Mouse (Mus musculus) thymus, adult 2 months (tissue): ENCODE data around the gene Tdg. TPM values are rescaled to one million over a fixed set of nuclear protein-coding genes. Genes with fewer than 3 reads are reported as not detected.
A peak's percentile ranks its signal among the peaks of the same experiment; 100 is the strongest.

ENCODE experiments used
- DNase-seq: peaks from one replicate; pipeline ENCODE4 v3.0.0; 2021
- H3K27ac ChIP-seq: fragments of 200-500 bp; 2 replicates; pipeline ENCODE4 v1.5.1; 2012; ENCODE audit warnings: low read length, control low read depth; ENCODE audit not compliant: control insufficient read depth, insufficient read depth
- H3K27me3 ChIP-seq: fragments of 200-500 bp; 2 replicates; pipeline ENCODE4 v1.6.1; 2012; ENCODE audit warnings: mild to moderate bottlenecking, low read length, moderate library complexity, mixed read lengths; ENCODE audit not compliant: control insufficient read depth, insufficient read depth
- H3K36me3 ChIP-seq: fragments of 200-500 bp; 2 replicates; pipeline ENCODE4 v1.6.1; 2012; ENCODE audit warnings: mild to moderate bottlenecking, low read length, moderate library complexity; ENCODE audit not compliant: control insufficient read depth, insufficient read depth
- H3K4me1 ChIP-seq: fragments of 200-500 bp; replicated peaks from 2 replicates; pipeline ENCODE4 v1.6.1; 2012; ENCODE audit warnings: low read length; ENCODE audit not compliant: control insufficient read depth, insufficient read depth
- H3K4me3 ChIP-seq: fragments of 200-500 bp; 2 replicates; pipeline ENCODE4 v1.5.1; 2012; ENCODE audit warnings: mild to moderate bottlenecking, low read length, control low read depth, moderate library complexity; ENCODE audit not compliant: control insufficient read depth, insufficient read depth
- CTCF ChIP-seq: fragments of 200-500 bp; IDR thresholded peaks from 2 replicates; pipeline ENCODE4 v1.5.1; 2012; ENCODE audit warnings: mild to moderate bottlenecking, control low read depth, low read length, moderate library complexity, borderline replicate concordance; ENCODE audit not compliant: control insufficient read depth, poor library complexity, insufficient read depth; ENCODE audit errors: extremely low read depth
- POLR2A ChIP-seq: fragments of 200-500 bp; IDR thresholded peaks from 2 replicates; pipeline ENCODE4 v1.6.1; 2012; ENCODE audit warnings: mild to moderate bottlenecking, low read length, control low read depth, moderate library complexity; ENCODE audit not compliant: control insufficient read depth, poor library complexity, insufficient read depth; ENCODE audit errors: extremely low read depth
- WGBS: fragments of 180-500 bp; shearing (Covaris S2); methylation state at CpG from one replicate; pipeline ENCODE4 v1.1.7; 2018; 5-methylcytosine and 5-hydroxymethylcytosine counted together
- polyA plus RNA-seq: library from polyadenylated mRNA; depleted of rRNA; stranded (reverse); fragments of >200 nt; gene quantifications from 2 replicates; pipeline ENCODE4 v1.2.3, GENCODE M21; 2012

Tdg gene
- polyA plus RNA-seq, 1 experiment: 49.9 TPM

DNA sequence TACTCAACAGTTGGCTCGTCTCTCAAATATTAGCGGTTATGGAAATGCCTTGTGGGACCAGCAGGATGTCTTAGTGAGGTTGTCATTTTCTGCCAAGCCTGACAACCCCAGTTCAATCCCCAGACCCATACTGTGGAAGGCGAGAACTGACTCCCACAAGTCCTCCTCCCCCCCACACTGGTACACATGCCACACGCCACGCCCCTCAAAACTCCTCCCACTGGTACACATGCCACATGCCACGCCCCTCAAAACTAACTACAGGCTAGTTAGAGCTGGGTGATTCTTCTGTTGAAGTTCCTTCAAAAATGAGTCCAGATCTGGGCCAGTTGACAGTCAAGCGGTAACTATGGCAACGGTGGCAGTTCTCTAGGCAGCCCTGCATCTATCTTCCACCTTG is 16.5 kb downstream of the Tdg start:
- no peak for DNase-seq
- Histone ChIP-seq H3K4me3 (no peak overlapping the region), H3K4me1 (no peaks in the 10 kb centered on the region), H3K36me3 (peaks cover 76% of the 10 kb centered on the region), H3K27ac (no peak overlapping the region), H3K27me3 (no peaks in the 10 kb centered on the region)
- TF ChIP-seq CTCF: no peak
- TF ChIP-seq POLR2A: no peak
- 97% methylated on average over 8 of the region's 8 CpGs for WGBS

DNA sequence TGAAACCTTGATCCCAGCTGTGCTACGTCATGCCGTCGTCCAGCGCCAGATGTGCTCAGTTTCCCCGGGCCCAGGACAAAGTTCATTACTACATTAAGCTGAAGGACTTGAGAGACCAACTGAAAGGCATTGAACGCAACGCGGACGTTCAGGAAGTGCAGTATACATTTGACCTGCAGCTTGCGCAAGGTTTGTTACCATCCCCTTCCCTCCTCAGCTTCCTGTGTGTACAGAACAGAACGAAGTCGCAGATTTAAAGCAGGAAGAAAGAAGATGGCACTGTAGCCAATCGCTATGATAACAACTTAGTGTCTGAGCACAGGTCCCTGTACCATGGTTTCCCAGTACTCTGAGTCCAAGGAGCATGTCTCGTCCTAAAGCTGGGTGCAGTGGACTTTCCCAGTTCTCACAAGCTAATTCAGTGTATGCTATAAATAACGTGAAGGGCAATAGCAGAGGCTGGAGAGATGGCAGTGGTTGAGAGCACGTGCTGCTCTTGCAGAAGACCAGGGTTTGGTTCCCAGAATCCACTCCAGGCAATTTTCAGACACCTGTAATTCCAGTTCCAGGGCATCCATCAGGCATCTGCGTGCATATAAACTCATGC is 17.7 kb downstream of the Tdg start:
- Histone ChIP-seq H3K4me3 (no peak overlapping the region), H3K27ac (no peak overlapping the region), H3K27me3 (no peaks in the 10 kb centered on the region), H3K36me3 (peaks cover 75% of the 10 kb centered on the region), H3K4me1 (no peaks in the 10 kb centered on the region)
- DNase-seq: no peak
- TF ChIP-seq POLR2A (no peak), CTCF (no peak)
- WGBS: 97% methylated on average over 17 of the region's 17 CpGs

DNA sequence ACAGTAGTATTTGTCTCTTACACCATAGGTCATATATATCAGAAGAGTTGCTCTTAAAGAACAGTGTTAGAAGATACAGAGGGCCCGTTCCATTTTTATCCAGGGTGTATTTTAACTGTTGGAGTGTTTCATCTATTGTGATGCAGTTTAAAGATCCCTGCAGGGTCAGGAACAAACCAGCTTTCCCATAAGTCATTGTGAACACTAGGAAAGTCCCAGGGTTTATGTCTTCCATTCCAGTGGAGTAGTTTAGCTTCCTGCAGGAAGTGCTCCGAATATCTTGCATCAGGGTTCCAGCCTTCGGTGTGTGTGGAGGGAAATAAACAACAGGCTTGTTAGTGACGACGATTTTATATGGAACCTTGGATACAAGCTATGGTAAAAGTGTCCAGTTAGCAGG is 21.6 kb downstream of the Tdg start:
- H3K4me3 ChIP-seq: no peak overlapping the region
- H3K36me3 ChIP-seq: peaks cover 48% of the 10 kb centered on the region
- H3K27me3 ChIP-seq: no peaks in the 10 kb centered on the region
- H3K4me1 ChIP-seq: no peaks in the 10 kb centered on the region
- no peak overlapping the region for H3K27ac ChIP-seq
- WGBS: 90% methylated on average over 5 of the region's 5 CpGs
- TF ChIP-seq POLR2A (no peak), CTCF (no peak)
- no peak for DNase-seq

DNA sequence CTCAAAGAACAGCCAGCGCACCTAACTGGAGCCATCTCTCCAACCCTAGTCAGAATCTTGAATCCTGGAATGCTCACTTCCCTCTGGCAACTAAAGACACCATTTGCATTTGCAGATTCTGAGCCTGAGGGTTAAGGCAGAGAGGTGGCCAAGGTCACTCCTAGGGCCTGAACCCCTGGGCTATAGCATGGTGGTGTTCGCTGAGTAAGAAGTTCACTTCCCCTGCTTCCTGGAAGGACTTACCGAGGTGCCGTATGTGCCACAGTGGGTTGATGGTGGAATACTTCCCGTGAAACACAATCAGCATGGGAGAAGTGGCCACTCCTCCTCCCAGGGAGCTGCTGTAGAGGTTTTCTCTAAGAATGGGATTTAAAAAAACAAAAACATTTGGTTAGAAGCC is 23.0 kb downstream of the Tdg start:
- Histone ChIP-seq H3K36me3 (peaks cover 34% of the 10 kb centered on the region), H3K4me3 (no peak overlapping the region), H3K27me3 (no peaks in the 10 kb centered on the region), H3K4me1 (no peaks in the 10 kb centered on the region), H3K27ac (no peak overlapping the region)
- TF ChIP-seq CTCF: no peak
- no peak for TF ChIP-seq POLR2A
- DNase-seq: no peak
- WGBS: 90% methylated on average over 5 of the region's 5 CpGs

DNA sequence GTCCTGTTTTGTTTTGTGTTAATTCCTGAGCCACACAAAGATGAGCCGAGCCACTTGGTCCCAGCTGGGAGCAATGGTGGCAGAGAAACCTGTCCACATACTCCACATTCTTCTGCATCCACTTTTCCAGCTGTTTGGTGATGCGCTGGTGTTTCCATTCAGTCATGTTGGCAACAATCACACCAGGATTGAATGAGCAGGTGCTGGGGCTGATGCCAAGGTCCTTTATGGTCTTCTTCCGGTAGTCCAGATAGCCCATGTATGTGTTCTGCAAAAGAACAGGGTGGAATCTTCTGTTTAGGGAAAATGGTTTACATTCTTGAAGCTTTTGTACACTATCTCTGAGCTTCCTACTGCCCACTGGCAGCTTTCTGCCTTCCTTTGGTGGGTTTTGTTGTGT is 25.0 kb downstream of the Tdg start:
- Histone ChIP-seq H3K4me3 (no peak overlapping the region), H3K27ac (no peak overlapping the region), H3K36me3 (peaks cover 28% of the 10 kb centered on the region), H3K27me3 (no peaks in the 10 kb centered on the region), H3K4me1 (no peaks in the 10 kb centered on the region)
- no peak for DNase-seq
- TF ChIP-seq CTCF: no peak
- TF ChIP-seq POLR2A: no peak
- WGBS: 95% methylated on average over 3 of the region's 3 CpGs

DNA sequence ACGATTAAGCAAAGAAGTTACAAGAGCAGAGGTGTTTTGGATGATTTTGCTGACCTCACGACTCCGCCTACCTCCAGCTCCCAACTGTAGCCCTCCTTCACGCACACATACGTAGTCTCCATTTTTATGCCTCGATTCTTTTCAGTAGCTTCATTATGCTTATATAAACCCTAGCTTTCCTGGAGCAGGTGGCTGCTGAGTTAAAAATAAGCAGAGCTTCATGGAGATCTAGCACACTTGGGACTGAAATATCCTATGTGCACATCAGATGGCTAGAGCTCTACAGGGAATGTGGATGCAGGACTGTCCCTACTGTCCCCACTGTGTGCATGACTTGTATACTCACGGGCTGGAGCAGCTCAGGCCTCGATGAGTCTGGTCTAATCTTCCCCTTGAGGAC is 32.2 kb downstream of the Tdg start:
- 42% methylated on average over 8 of the region's 8 CpGs for WGBS
- H3K36me3 ChIP-seq: no peaks in the 10 kb centered on the region
- no peaks in the 10 kb centered on the region for H3K27me3 ChIP-seq
- H3K4me3 ChIP-seq: no peak overlapping the region; the same call in 1 of the 2 replicates
- H3K4me1 ChIP-seq: peaks cover 13% of the 10 kb centered on the region
- H3K27ac ChIP-seq: peak overlapping the region; percentile 89
- DNase-seq: peak; percentile 29
- no peak for TF ChIP-seq CTCF
- no peak for TF ChIP-seq POLR2A

DNA sequence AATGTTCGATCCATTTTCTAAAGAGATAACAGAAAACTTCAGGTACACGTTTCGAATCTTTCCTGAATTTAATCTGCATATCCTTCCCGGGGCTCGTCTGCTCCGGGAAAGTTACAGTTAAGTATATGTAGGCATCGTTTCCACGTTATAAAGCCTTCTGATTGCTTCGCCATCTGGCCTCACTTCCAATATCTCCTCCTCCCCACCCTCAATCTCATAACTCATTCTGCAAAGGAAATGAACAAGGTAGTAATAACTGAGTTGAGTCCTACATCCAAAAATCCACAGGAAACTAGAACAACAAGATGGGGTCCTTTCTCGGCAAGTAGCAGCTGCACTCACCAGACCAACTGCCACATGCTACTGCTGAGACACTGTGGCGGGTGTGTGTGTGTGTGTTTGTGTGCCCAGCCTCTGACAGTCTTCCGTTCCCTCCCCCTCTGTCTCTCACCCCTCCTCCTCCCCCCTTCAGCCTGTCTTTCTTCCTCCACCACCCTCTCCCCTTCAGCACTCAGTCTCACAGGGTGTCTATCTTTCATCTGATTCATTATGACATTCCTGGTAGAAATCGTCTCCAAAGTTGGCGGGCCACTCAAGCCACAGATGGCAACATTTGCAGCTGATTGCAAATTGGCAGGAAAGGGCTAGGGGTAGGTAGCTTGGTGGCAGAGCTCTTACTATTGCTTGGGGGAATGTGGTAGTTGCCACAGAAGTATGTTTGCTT is 32.8 kb downstream of the Tdg start:
- TF ChIP-seq CTCF (no peak), POLR2A (0 out of 2 replicates have a peak, but pooled peaks have one; percentile 39)
- H3K27ac ChIP-seq: peak overlapping the region; percentile 89
- 24% methylated on average over 14 of the region's 14 CpGs for WGBS
- H3K27me3 ChIP-seq: no peaks in the 10 kb centered on the region
- no peaks in the 10 kb centered on the region for H3K36me3 ChIP-seq
- DNase-seq: peak; percentile 69
- H3K4me3 ChIP-seq: peak overlapping the region; percentile 18
- H3K4me1 ChIP-seq: peaks cover 13% of the 10 kb centered on the region
